Mouse (Mus musculus) liver, embryonic 14.5 days (tissue): Measurements from ENCODE around the gene Bcl7a.

Experiments
- CTCF ChIP-seq: IDR thresholded peaks from 2 replicates; pipeline ENCODE4 v1.5.1; 2016; ENCODE audit warnings: antibody characterized with exemption, low read depth, control low read depth
- EP300 ChIP-seq: IDR thresholded peaks from 2 replicates; pipeline ENCODE4 v1.6.1; 2016; ENCODE audit warnings: antibody characterized with exemption, low read depth

- TF ChIP-seq CTCF (no peak), EP300 (no peak)
Measured at GRCm38 (mm10) chr5:123326006-123326750, 17.5 kb upstream of the Bcl7a start.
